Mouse (Mus musculus): ENCODE data around the gene Gfod1. TPM values are rescaled to one million over a fixed set of nuclear protein-coding genes. Genes with fewer than 3 reads are reported as not detected.

Gene Gfod1
- polyA plus RNA-seq, 1 experiment from 2014 or later, result 0.93 TPM

DNA sequence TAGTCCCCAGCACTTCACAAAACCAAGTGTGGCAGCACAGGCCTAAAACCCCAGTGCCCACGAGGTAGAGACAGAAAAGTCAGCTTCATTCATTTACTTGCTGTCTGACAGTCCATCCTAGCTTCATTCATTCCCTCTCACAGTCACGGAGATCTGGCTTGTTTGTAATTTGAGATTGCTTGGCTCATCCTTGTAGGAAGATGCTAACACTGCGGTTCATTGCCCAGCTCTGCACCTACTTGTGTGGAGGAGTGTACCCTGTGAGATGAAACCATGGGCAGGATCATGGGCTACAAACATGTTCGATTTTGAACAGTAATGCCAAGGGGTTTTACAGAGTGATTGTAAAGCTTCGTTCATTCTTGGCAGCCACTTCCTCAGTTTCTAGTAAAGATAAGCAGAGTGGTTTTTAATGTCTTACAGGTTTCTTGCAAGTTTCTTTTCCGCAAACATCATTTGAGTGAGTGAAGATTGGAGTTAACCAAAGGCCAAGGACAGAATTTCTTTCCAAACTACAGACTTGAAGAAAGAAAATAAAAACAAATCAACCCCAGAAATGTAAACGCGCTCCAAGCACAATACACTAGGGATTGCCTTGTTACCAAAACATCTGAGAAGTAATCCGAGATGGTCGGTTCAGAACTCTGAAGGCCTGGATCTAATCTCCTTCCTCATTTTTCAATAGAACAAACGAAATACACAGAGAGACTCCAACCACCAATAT lies 27.9 kb upstream of the Gfod1 start:
- H3K9ac ChIP-seq (ENCODE audit: low read length), result no peak overlapping the region
- 49% methylated on average over 11 of the region's 11 CpGs for WGBS
- no peak for ATAC-seq (replicated peaks; ENCODE audit: extremely low read depth, insufficient read depth, low FRiP score)
- H3K27ac ChIP-seq (ENCODE audit: low read length), result no peak overlapping the region
- no peaks in the 10 kb centered on the region for H3K36me3 ChIP-seq (ENCODE audit: control insufficient read depth, insufficient read depth)
- H3K27me3 ChIP-seq (ENCODE audit: control insufficient read depth, insufficient read depth, low read length), result no peaks in the 10 kb centered on the region
- H3K4me1 ChIP-seq (ENCODE audit: control insufficient read depth, insufficient read depth, low read length), result peaks cover 5% of the 10 kb centered on the region; the same call in 1 of the 2 replicates
- H3K4me2 ChIP-seq (ENCODE audit: low read depth, low read length), result no peak overlapping the region
- no peaks in the 10 kb centered on the region for H3K9me3 ChIP-seq (replicated peaks; ENCODE audit: control insufficient read depth, low read length)
- H3K4me3 ChIP-seq (ENCODE audit: low read length), result no peak overlapping the region

DNA sequence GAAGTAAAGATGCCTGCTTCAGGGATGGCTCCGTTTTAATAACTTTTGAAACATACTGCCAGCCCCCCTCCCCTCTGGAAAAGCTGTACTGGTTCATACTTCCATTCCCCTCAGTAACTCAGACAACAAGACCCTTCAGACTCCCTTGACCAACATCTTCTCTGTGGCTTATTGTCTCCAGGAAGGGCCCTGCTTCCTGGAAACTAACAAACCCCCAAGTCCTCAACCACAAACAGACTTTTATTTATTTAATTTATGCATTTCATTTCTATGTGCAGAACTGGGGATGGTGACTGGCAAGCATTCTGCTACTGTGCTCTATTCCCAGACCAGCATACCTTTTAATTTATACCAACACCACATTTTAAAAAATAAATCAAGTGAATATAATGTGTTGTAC lies 21.5 kb upstream of the Gfod1 start:
- H3K27ac ChIP-seq (ENCODE audit: low read length), result no peak overlapping the region
- H3K9me3 ChIP-seq (replicated peaks; ENCODE audit: control insufficient read depth, low read length), result no peaks in the 10 kb centered on the region
- no peaks in the 10 kb centered on the region for H3K27me3 ChIP-seq (ENCODE audit: control insufficient read depth, insufficient read depth, low read length)
- no peak overlapping the region for H3K4me2 ChIP-seq (ENCODE audit: low read depth, low read length)
- no peaks in the 10 kb centered on the region for H3K4me1 ChIP-seq (ENCODE audit: control insufficient read depth, insufficient read depth, low read length)
- no peak overlapping the region for H3K4me3 ChIP-seq (ENCODE audit: low read length)
- H3K9ac ChIP-seq (ENCODE audit: low read length), result no peak overlapping the region
- H3K36me3 ChIP-seq (ENCODE audit: control insufficient read depth, insufficient read depth), result no peaks in the 10 kb centered on the region
- WGBS, result 74% methylated on average over 1 of the region's 1 CpGs
- no peak for ATAC-seq (replicated peaks; ENCODE audit: extremely low read depth, insufficient read depth, low FRiP score)

DNA sequence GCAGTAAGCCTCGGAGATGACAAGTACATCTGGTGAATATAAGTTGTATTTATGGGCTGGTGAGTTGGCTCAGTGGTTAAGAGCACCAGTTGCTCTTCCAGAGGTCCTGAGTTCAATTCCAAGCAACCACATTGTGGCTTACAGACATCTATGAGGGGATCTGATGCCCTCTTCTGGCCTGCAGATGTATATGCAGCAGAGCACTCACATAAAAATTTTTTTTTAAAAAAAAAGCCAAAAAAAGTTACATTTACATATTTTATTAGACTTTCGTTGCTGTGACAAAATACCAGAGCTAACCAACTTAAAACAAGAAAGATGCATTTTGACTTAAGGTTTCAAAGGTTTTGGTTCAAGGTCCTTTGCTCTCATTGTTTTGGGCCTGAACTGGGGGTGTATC lies 17.5 kb upstream of the Gfod1 start:
- Histone ChIP-seq H3K4me2 (ENCODE audit: low read depth, low read length) (no peak overlapping the region), H3K36me3 (ENCODE audit: control insufficient read depth, insufficient read depth) (no peaks in the 10 kb centered on the region), H3K27me3 (ENCODE audit: control insufficient read depth, insufficient read depth, low read length) (no peaks in the 10 kb centered on the region), H3K4me1 (ENCODE audit: control insufficient read depth, insufficient read depth, low read length) (peaks cover 3% of the 10 kb centered on the region; the same call in 1 of the 2 replicates), H3K9ac (ENCODE audit: low read length) (no peak overlapping the region), H3K4me3 (ENCODE audit: low read length) (no peak overlapping the region), H3K9me3 (replicated peaks; ENCODE audit: control insufficient read depth, low read length) (peaks cover 3% of the 10 kb centered on the region), H3K27ac (ENCODE audit: low read length) (no peak overlapping the region)
- no peak for ATAC-seq (replicated peaks; ENCODE audit: extremely low read depth, insufficient read depth, low FRiP score)
- WGBS, result 70% methylated on average over 2 of the region's 2 CpGs

DNA sequence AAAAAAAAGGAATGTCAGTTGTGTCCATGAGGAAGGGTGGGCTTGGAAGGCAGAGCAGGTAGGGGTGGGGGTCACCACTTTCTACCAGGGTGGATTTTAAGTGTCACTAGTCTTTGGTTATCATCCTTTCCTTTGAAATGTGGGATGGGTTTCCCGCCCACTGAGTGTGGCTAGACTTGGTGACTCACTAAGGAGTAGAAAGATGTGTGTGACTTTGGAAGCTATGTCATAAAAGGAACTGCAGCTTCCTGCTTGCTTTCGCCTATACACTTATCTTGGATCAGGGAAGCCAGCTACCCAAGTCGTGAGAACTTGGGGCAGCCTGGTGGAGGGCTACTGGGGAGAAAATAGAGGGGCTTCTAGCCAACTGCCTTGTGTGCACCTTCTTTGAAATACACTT lies 15.4 kb upstream of the Gfod1 start:
- ATAC-seq (replicated peaks; ENCODE audit: extremely low read depth, insufficient read depth, low FRiP score), result no peak
- Histone ChIP-seq H3K27me3 (ENCODE audit: control insufficient read depth, insufficient read depth, low read length) (no peaks in the 10 kb centered on the region), H3K9me3 (replicated peaks; ENCODE audit: control insufficient read depth, low read length) (peaks cover 3% of the 10 kb centered on the region), H3K4me2 (ENCODE audit: low read depth, low read length) (no peak overlapping the region), H3K9ac (ENCODE audit: low read length) (no peak overlapping the region), H3K36me3 (ENCODE audit: control insufficient read depth, insufficient read depth) (no peaks in the 10 kb centered on the region), H3K27ac (ENCODE audit: low read length) (no peak overlapping the region), H3K4me3 (ENCODE audit: low read length) (no peak overlapping the region), H3K4me1 (ENCODE audit: control insufficient read depth, insufficient read depth, low read length) (peaks cover 3% of the 10 kb centered on the region; the same call in 1 of the 2 replicates)
- WGBS, result 51% methylated on average over 3 of the region's 3 CpGs

DNA sequence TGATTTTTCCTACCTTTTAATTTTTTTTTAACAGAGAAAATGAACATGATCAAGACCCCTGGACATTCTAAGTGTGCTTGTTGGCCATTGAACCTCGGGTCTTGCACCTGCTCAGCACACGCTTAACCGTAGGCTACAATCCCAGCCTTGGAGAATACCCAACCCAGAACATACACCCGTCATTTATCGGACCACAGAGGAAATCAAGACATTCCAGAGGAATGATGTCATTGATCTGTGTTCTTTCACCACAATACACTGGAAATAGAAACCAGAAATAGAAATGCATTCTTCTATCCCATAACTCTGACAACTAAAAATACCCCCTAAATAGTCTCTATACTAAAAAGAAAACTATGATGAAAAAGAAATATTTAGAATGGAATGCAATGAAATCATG lies 13.4 kb upstream of the Gfod1 start:
- Histone ChIP-seq H3K9ac (ENCODE audit: low read length) (no peak overlapping the region), H3K27ac (ENCODE audit: low read length) (no peak overlapping the region), H3K36me3 (ENCODE audit: control insufficient read depth, insufficient read depth) (no peaks in the 10 kb centered on the region), H3K27me3 (ENCODE audit: control insufficient read depth, insufficient read depth, low read length) (no peaks in the 10 kb centered on the region), H3K9me3 (replicated peaks; ENCODE audit: control insufficient read depth, low read length) (peaks cover 3% of the 10 kb centered on the region), H3K4me2 (ENCODE audit: low read depth, low read length) (no peak overlapping the region), H3K4me1 (ENCODE audit: control insufficient read depth, insufficient read depth, low read length) (peaks cover 3% of the 10 kb centered on the region; the same call in 1 of the 2 replicates), H3K4me3 (ENCODE audit: low read length) (no peak overlapping the region)
- 36% methylated on average over 5 of the region's 5 CpGs for whole genome bisulfite sequencing
- 0 out of 2 replicates have a peak, but pooled peaks have one; percentile 32 for ATAC-seq (replicated peaks; ENCODE audit: extremely low read depth, insufficient read depth, low FRiP score)

DNA sequence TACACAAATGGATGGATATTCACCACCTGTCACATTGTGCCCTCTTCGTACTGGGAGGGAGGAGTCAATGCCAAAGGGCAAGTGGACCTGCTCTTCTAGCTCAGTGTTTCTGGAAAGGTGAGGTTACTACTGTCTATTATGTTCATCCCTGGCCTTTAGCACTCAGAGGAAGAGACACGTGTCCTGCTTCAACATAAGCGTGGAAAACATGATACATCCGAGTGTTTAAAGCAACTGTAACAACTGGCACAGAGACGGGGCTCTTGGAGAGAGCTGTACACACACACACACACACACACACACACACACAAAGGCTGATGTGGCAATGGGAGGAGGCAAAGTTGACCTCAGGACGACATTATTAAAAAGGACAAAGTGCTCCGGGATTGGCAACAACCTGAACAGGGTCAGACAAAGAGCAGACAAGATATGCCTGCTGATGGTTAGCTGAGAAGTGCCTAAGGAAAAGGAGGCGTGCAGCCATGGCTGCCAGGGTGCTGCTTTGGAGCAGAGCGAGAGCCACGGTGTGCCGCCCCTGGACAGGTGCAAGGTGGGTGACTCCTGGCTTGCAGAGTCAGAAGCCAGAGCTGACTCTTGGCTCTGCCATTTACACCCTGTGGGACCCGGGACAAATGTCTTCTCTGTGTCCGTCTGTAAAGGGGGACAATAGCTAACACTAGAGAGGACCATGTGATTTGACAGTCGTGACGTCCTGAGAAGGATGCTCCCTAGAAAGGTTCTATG lies 1.4 kb upstream of the Gfod1 start:
- Histone ChIP-seq H3K4me2 (ENCODE audit: low read depth, low read length) (peak overlapping the region; percentile 98), H3K4me1 (ENCODE audit: control insufficient read depth, insufficient read depth, low read length) (peaks cover 19% of the 10 kb centered on the region), H3K9ac (ENCODE audit: low read length) (no peak overlapping the region), H3K4me3 (ENCODE audit: low read length) (no peak overlapping the region), H3K27me3 (ENCODE audit: control insufficient read depth, insufficient read depth, low read length) (no peaks in the 10 kb centered on the region), H3K27ac (ENCODE audit: low read length) (no peak overlapping the region), H3K9me3 (replicated peaks; ENCODE audit: control insufficient read depth, low read length) (peaks cover 9% of the 10 kb centered on the region), H3K36me3 (ENCODE audit: control insufficient read depth, insufficient read depth) (no peaks in the 10 kb centered on the region; the same call in 1 of the 2 replicates)
- WGBS, result 76% methylated on average over 15 of the region's 15 CpGs
- no peak for ATAC-seq (replicated peaks; ENCODE audit: extremely low read depth, insufficient read depth, low FRiP score)

DNA sequence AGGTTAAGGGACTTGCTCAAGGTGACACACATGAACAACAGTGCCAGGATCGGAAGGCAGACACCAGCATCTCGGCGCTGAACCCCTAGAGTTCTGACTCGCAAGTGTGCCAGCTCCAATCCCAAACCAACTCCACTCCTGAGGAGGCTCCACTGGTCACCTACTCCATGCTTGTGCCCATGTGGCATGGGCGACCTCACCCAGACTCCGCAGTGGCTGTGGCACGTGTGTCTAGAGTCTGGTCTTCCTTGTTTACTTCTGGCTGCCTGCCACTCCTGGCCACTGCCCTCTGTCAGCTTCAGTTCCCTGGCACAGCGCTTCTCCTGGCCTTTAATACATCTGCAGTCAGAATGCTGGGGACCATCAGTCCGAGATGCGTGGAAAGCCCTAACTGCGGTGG lies 728 bp upstream of the Gfod1 start:
- Histone ChIP-seq H3K4me3 (ENCODE audit: low read length) (peak overlapping the region; percentile 68), H3K9ac (ENCODE audit: low read length) (peak overlapping the region; percentile 77), H3K4me1 (ENCODE audit: control insufficient read depth, insufficient read depth, low read length) (peaks cover 21% of the 10 kb centered on the region), H3K27ac (ENCODE audit: low read length) (peak overlapping the region; percentile 72), H3K27me3 (ENCODE audit: control insufficient read depth, insufficient read depth, low read length) (no peaks in the 10 kb centered on the region), H3K36me3 (ENCODE audit: control insufficient read depth, insufficient read depth) (no peaks in the 10 kb centered on the region; the same call in 1 of the 2 replicates), H3K9me3 (replicated peaks; ENCODE audit: control insufficient read depth, low read length) (peaks cover 7% of the 10 kb centered on the region), H3K4me2 (ENCODE audit: low read depth, low read length) (peak overlapping the region; percentile 98)
- no peak for ATAC-seq (replicated peaks; ENCODE audit: extremely low read depth, insufficient read depth, low FRiP score)
- whole genome bisulfite sequencing, result 18% methylated on average over 11 of the region's 11 CpGs

DNA sequence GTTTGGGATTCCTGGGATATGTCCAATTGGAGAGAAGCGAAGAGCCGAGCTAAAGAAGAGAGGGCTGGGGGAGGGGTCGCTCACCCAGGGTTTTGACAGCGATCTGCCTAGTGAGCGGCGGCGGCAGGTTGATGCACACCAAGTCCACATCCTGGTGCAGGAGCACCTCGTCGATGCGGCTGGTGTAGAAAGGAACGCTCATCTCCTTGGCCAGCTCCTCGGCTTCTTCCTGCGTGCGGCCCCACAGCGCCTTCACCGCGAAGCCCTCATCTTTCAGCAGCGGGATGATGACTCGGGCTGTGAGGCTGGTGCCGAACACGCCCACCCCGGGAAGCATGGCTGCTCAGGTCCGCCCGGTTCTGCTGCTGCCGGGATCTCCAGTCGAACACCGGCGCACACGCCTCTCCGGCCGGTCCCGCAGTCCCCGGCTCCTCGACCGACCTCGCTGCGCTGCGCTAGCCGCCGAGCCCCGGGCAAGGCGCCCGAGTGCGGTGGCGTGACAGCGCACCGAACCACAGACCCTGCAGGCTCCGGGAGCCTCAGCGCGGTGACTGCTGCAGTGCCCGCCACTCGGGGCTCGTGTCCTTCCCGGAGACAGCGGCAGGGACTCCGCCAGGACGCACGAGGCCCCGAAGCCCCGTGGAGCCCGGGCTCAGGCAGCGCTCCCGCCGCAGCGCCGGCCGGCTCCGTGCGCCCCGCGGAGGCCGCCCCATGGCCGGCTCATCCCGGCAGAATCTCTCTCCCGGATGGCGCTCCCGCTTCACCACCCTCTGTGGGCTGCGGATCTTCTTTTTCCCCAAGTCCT lies 609 bp downstream of the Gfod1 start:
- H3K9ac ChIP-seq (ENCODE audit: low read length), result peak overlapping the region; percentile 83
- no peaks in the 10 kb centered on the region for H3K27me3 ChIP-seq (ENCODE audit: control insufficient read depth, insufficient read depth, low read length)
- peak overlapping the region; percentile 68 for H3K4me3 ChIP-seq (ENCODE audit: low read length)
- no peaks in the 10 kb centered on the region for H3K36me3 ChIP-seq (ENCODE audit: control insufficient read depth, insufficient read depth)
- H3K27ac ChIP-seq (ENCODE audit: low read length), result peak overlapping the region; percentile 89
- H3K4me1 ChIP-seq (ENCODE audit: control insufficient read depth, insufficient read depth, low read length), result peaks cover 21% of the 10 kb centered on the region
- ATAC-seq (replicated peaks; ENCODE audit: extremely low read depth, insufficient read depth, low FRiP score), result peak; percentile 51
- WGBS, result under 1% methylated on average over 78 of the region's 78 CpGs
- H3K4me2 ChIP-seq (ENCODE audit: low read depth, low read length), result peak overlapping the region; percentile 98
- no peaks in the 10 kb centered on the region for H3K9me3 ChIP-seq (replicated peaks; ENCODE audit: control insufficient read depth, low read length)
